Mouse (Mus musculus): ENCODE data around the gene Fam131a. TPM values are rescaled to one million over a fixed set of nuclear protein-coding genes. Genes with fewer than 3 reads are reported as not detected.

Gene Fam131a
- polyA plus RNA-seq, 1 experiment = 7.7 TPM

DNA sequence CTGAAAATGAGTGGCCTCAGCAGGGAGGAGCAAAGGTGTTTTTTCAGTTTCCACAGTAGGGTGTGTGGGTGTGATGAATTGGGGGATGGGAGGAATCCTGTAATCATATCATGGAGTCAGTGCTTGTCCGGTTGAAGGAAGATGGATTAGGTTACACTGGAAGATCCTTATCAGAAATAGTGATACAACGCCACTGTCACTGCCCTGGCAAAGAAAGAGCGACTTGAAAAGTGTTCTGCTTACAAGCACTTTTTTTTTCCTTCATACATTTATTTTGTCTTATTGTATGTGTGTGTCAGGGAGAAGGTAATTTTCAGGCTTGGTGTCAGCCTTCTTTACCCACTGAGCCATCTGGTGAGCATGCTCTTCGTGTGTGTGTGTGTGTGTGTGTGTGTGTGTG, 29.7 kb downstream of the Fam131a start:
- TF ChIP-seq POLR2A (IDR thresholded peaks at IDR 0.05; ENCODE audit: low read depth, low read length) (no peak), CTCF (IDR thresholded peaks at IDR 0.05; ENCODE audit: borderline replicate concordance, insufficient read depth, low read length) (no peak)
- Histone ChIP-seq H3K4me3 (ENCODE audit: insufficient read depth, low read length) (no peak overlapping the region), H3K4me1 (ENCODE audit: control insufficient read depth, insufficient read depth, low read length) (peaks cover 4% of the 10 kb centered on the region), H3K27ac (ENCODE audit: insufficient read depth, low read length) (no peak overlapping the region)

DNA sequence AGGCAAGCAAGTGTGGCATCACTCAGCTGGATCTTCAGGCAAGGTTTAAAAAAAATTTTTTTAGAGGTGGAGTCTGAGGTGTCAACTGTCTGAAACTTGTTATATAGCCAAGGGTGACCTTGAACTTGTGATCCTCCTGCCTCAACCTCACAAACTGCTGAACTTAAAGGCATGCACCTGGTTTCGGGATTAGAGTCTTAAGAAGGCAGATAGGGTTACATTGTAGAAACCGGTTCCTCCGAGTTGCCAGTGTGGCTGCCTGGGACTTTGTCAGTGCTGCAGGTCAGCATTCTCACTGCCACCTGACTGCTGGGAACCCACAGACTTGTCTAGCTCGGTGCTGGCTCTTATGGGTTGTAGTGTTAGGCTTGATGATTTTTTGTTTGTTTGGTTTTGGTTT, 30.2 kb downstream of the Fam131a start:
- TF ChIP-seq CTCF (IDR thresholded peaks at IDR 0.05; ENCODE audit: borderline replicate concordance, insufficient read depth, low read length) = no peak
- peaks cover 4% of the 10 kb centered on the region for H3K4me1 ChIP-seq (ENCODE audit: control insufficient read depth, insufficient read depth, low read length)
- no peak overlapping the region for H3K27ac ChIP-seq (ENCODE audit: insufficient read depth, low read length)
- H3K4me3 ChIP-seq (ENCODE audit: insufficient read depth, low read length) = no peak overlapping the region

DNA sequence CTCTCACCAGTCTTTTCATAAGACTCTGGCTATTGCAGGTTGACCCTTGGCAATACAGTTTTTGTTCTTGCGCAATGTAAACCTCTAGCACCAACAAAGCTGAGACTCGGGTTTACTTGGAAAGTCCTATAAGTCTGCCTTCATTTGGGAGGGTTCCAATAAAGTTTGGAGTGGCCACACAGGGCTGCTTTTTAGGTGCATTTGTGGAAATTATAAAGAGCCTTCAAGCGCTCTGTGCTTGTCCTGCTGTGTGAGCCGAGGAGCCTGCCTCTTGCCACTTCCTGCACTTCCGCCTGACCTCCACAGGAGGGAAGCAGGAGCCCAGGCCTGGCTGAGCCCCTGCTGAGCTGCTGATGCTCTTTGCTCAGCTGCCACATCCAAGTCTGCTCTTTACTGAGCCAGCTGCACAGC, 31.3 kb downstream of the Fam131a start:
- Histone ChIP-seq H3K4me3 (ENCODE audit: insufficient read depth, low read length) (no peak overlapping the region), H3K27ac (ENCODE audit: insufficient read depth, low read length) (no peak overlapping the region), H3K4me1 (ENCODE audit: control insufficient read depth, insufficient read depth, low read length) (peaks cover 4% of the 10 kb centered on the region)
- no peak for TF ChIP-seq POLR2A (IDR thresholded peaks at IDR 0.05; ENCODE audit: low read depth, low read length)
- peak; percentile 88 for TF ChIP-seq CTCF (IDR thresholded peaks at IDR 0.05; ENCODE audit: borderline replicate concordance, insufficient read depth, low read length)

DNA sequence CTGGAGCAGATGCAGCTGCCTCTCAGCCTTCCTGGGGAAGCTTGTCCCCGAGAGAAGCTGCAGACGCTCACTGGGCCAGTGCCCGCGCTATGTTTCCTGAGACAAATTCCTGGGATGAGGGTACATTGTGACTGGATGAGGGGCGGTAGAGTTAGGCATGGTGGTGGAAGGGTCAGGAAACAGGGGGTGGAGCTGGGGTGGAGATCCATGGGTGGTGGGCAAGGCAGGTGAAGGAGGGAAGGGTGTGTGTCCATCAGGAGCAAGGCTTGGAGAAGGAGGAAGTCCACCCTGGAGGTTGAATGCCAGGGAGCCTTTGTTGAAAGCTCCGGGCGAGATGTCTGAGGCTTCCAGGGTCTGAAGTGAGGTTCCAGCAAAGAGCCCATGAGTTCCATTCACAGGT, 32.3 kb downstream of the Fam131a start:
- no peak overlapping the region for H3K27ac ChIP-seq (ENCODE audit: insufficient read depth, low read length)
- H3K4me3 ChIP-seq (ENCODE audit: insufficient read depth, low read length) = no peak overlapping the region
- TF ChIP-seq POLR2A (IDR thresholded peaks at IDR 0.05; ENCODE audit: low read depth, low read length) (no peak), CTCF (IDR thresholded peaks at IDR 0.05; ENCODE audit: borderline replicate concordance, insufficient read depth, low read length) (no peak)
- peaks cover 4% of the 10 kb centered on the region for H3K4me1 ChIP-seq (ENCODE audit: control insufficient read depth, insufficient read depth, low read length)

DNA sequence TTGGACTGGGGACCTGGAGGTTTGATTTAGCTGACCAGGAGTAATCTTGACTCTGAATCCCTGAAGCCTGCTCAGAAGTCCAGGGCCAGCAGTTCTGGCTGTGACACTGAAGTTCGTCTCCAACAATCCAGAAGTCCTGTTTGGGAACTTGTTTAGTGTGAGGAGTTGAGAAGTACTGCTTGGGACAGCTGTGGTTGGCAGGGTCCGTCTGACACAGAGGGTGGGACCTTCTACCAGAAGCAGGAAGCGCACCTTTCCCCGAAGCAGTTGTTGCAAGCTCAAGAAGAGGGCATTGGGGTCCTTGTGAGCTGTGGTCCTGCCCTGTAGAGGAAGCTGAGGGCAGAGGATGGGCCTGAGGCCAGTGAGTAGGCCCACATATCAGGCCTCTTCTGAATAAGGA, 32.7 kb downstream of the Fam131a start:
- peak overlapping the region; percentile 29; the same call in 1 of the 2 replicates for H3K27ac ChIP-seq (ENCODE audit: insufficient read depth, low read length)
- H3K4me3 ChIP-seq (ENCODE audit: insufficient read depth, low read length) = no peak overlapping the region
- no peak for TF ChIP-seq CTCF (IDR thresholded peaks at IDR 0.05; ENCODE audit: borderline replicate concordance, insufficient read depth, low read length)
- TF ChIP-seq POLR2A (IDR thresholded peaks at IDR 0.05; ENCODE audit: low read depth, low read length) = no peak
- peaks cover 4% of the 10 kb centered on the region for H3K4me1 ChIP-seq (ENCODE audit: control insufficient read depth, insufficient read depth, low read length)

DNA sequence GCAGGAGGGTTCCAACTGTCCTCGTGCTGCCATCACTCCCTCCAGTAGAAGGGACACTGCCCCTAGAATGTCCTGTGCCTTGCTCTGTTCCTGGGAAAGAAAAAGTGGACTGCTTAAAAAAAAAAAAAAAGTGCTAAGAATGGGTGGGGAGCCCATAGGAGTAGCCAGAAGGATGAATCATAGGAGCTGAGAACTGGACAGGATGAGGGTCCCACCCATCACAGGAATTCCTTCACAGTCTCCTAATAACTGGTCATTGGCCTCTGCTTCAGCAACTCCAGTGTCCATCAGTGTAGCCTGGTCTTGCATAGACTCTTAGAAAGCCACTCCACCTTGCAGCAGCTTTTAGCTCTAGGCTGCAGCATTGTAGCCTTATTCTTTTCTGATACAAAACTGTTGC, 33.3 kb downstream of the Fam131a start:
- TF ChIP-seq CTCF (IDR thresholded peaks at IDR 0.05; ENCODE audit: borderline replicate concordance, insufficient read depth, low read length) (no peak), POLR2A (IDR thresholded peaks at IDR 0.05; ENCODE audit: low read depth, low read length) (no peak)
- Histone ChIP-seq H3K27ac (ENCODE audit: insufficient read depth, low read length) (peak overlapping the region; percentile 51; the same call in 1 of the 2 replicates), H3K4me1 (ENCODE audit: control insufficient read depth, insufficient read depth, low read length) (peaks cover 4% of the 10 kb centered on the region), H3K4me3 (ENCODE audit: insufficient read depth, low read length) (no peak overlapping the region)

DNA sequence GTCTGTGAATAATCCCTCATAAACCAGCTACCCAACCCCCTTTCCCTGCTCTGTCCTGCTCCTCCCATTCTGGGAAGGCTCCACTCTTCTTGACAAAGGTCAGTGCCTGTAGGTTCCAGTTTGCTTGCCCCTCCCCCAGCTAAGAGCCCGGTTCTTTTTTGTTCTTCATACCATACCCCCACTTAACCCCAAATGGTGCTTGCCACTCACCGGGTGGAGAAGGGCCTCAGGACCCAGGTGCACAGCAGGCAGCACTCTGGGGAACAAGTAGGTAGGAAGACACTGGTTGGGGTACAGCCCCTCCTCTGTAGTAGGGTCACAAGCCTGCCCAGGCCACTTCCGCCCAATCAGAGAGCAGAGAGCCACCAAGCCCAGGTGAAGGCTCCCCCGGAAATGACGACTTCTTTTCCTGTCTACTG, 37.3 kb downstream of the Fam131a start:
- H3K4me1 ChIP-seq (ENCODE audit: control insufficient read depth, insufficient read depth, low read length) = peaks cover 4% of the 10 kb centered on the region
- H3K4me3 ChIP-seq (ENCODE audit: insufficient read depth, low read length) = no peak overlapping the region
- no peak overlapping the region for H3K27ac ChIP-seq (ENCODE audit: insufficient read depth, low read length)
- no peak for TF ChIP-seq CTCF (IDR thresholded peaks at IDR 0.05; ENCODE audit: borderline replicate concordance, insufficient read depth, low read length)
- TF ChIP-seq POLR2A (IDR thresholded peaks at IDR 0.05; ENCODE audit: low read depth, low read length) = no peak

DNA sequence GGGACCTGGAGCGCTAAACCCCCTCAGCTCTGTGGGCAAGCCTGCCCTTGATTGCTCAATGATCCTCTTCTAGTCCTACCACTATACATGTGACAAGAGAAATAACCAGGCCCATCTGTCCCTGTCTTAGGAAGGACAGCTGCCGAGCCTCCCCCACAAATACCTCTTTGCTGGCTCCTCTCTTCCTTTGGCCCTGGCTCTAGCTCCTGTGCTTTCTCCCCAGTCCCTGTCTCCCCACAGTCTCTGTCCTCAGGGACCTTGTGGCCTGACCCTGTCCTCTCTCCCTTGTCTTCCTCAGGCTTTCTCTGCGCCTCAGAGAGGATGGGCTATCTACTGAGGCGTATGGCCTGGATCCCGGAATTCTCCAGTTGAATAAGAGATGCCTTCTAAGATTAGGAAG, 38.6 kb downstream of the Fam131a start:
- peaks cover under 1% of the 10 kb centered on the region for H3K4me1 ChIP-seq (ENCODE audit: control insufficient read depth, insufficient read depth, low read length)
- TF ChIP-seq POLR2A (IDR thresholded peaks at IDR 0.05; ENCODE audit: low read depth, low read length) (no peak), CTCF (IDR thresholded peaks at IDR 0.05; ENCODE audit: borderline replicate concordance, insufficient read depth, low read length) (no peak)
- H3K4me3 ChIP-seq (ENCODE audit: insufficient read depth, low read length) = no peak overlapping the region
- no peak overlapping the region for H3K27ac ChIP-seq (ENCODE audit: insufficient read depth, low read length)

DNA sequence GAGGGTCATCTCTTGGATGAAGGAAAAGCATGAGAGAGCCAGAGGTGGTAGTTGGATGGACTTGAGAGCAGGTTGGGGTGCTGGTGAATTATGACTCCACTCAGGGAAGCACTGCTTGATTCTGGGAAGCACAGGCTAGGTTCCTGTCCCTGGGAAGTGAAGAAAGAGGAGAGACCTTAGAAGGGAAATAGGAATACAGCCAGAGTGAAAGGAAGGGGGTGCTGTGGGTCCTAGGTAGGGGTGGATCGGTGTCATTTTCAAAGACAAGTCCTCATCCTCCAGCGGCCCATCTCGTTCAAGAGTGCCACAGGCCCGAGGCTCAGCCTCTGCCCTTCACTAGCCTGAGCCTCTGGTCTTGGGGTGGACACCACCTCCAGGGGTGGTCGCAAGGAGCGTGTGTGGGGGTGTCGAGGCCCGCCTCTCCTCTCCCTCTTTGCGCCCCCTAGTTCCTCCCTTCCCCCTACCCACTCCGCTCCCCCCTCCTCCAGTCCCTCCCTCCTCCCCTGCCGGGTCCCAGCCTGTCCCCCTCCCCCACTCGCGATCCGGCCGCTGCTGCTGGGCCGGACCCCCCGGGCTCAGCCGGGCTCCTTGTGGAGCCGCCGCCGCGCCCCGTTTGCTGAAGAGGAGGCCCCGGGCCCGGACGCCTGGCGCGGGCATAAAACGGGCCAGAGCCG, 39.3 kb downstream of the Fam131a start:
- no peak overlapping the region for H3K27ac ChIP-seq (ENCODE audit: insufficient read depth, low read length)
- no peaks in the 10 kb centered on the region for H3K4me1 ChIP-seq (ENCODE audit: control insufficient read depth, insufficient read depth, low read length)
- peak overlapping the region; percentile 44; the same call in 1 of the 2 replicates for H3K4me3 ChIP-seq (ENCODE audit: insufficient read depth, low read length)
- TF ChIP-seq CTCF (IDR thresholded peaks at IDR 0.05; ENCODE audit: borderline replicate concordance, insufficient read depth, low read length) = no peak
- no peak; the same call in 1 of the 2 replicates for TF ChIP-seq POLR2A (IDR thresholded peaks at IDR 0.05; ENCODE audit: low read depth, low read length)

DNA sequence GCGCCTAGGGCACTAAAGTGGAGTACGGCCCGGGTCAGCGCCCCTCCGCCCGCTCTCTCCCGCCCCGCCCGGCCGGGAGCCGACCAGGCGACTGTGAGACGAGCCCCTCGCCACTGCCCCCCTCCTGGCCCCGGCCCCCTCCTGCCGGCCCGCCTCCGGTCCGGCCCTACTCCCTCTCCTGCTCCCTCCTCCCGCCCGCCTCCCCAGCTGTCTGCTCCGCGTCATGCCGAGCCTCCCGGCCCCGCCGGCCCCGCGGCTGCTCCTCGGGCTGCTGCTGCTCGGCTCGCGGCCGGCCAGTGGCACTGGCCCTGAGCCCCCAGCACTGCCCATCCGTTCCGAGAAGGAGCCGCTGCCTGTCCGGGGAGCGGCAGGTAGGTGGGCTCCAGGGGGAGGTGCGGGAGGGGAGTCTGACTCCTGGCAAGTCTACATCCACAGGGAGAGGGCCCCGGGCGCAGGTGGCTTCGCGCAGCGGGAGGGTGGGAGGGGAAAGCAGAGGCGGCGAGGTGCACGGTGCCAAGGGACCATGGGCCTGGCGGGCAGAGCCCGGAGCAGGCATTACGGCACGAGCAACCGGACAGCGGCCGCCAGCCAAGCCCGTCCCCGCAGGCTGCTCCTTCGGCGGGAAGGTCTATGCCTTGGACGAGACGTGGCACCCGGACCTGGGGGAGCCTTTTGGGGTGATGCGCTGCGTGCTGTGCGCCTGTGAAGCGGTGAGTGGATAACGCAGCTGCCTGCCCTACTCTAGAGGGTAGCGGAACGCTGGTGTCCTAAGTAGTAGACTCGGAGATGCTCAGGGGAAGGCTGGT, 40.1 kb downstream of the Fam131a start, which contains the start of gene Chrd:
Gene Chrd, plus strand, starts transcription at position 203 of the 806 bp plus-strand sequence.
- Histone ChIP-seq H3K4me1 (ENCODE audit: control insufficient read depth, insufficient read depth, low read length) (no peaks in the 10 kb centered on the region), H3K27ac (ENCODE audit: insufficient read depth, low read length) (no peak within 1 kb of the TSS), H3K4me3 (ENCODE audit: insufficient read depth, low read length) (peak within 1 kb of the TSS; percentile 44)
- TF ChIP-seq CTCF (IDR thresholded peaks at IDR 0.05; ENCODE audit: borderline replicate concordance, insufficient read depth, low read length) = no peak
- TF ChIP-seq POLR2A (IDR thresholded peaks at IDR 0.05; ENCODE audit: low read depth, low read length) = no peak; the same call in 1 of the 2 replicates

Data from embryonic fibroblast, embryonic 13.5 days (primary cell).